Mouse (Mus musculus) limb, embryonic 10.5 days (tissue): ENCODE data around the gene Paqr8. TPM values are rescaled to one million over a fixed set of nuclear protein-coding genes. Genes with fewer than 3 reads are reported as not detected.

Experiments used
- DNase-seq: peaks from one replicate; pipeline ENCODE4 v3.0.0-alpha.2; 2017; ENCODE audit warnings: low spot score
- H3K27ac ChIP-seq: fragments of 300-500 bp; sonication (generic); 2 replicates; pipeline ENCODE4 v1.5.1; 2016; ENCODE audit warnings: mild to moderate bottlenecking
- H3K27me3 ChIP-seq: fragments of 300-500 bp; sonication (generic); 2 replicates; pipeline ENCODE4 v1.6.1; 2016; ENCODE audit warnings: low read depth, mild to moderate bottlenecking; ENCODE audit not compliant: poor library complexity, severe bottlenecking
- H3K36me3 ChIP-seq: fragments of 300-500 bp; sonication (generic); 2 replicates; pipeline ENCODE4 v1.6.1; 2016; ENCODE audit warnings: mild to moderate bottlenecking, moderate library complexity
- H3K4me1 ChIP-seq: fragments of 300-500 bp; sonication (generic); 2 replicates; pipeline ENCODE4 v1.6.1; 2016
- H3K4me3 ChIP-seq: fragments of 300-500 bp; sonication (generic); 2 replicates; pipeline ENCODE4 v1.5.1; 2016; ENCODE audit warnings: mild to moderate bottlenecking, moderate library complexity
- H3K9me3 ChIP-seq: fragments of 300-500 bp; sonication (generic); replicated peaks from 2 replicates; pipeline ENCODE4 v1.6.1; 2016; ENCODE audit warnings: mild to moderate bottlenecking
- WGBS: fragments of 180-500 bp; shearing (Covaris S2); methylation state at CpG from one replicate; pipeline ENCODE4 v1.1.7; 2016; 5-methylcytosine and 5-hydroxymethylcytosine counted together
- polyA plus RNA-seq: library from polyadenylated mRNA; unstranded; fragments of >200 nt; fragmentation: Nextera tagmentation; extraction: Ambion mirVana; gene quantifications from 2 replicates; pipeline ENCODE4 v1.2.1, GENCODE M21; 2016

The Paqr8 gene
- polyA plus RNA-seq, 1 experiment from 2014 or later, result 3.7 TPM

- H3K4me1 ChIP-seq, result peaks cover 17% of the 10 kb centered on the region
- H3K4me3 ChIP-seq, result peak overlapping the region; percentile 73
- no peaks in the 10 kb centered on the region for H3K9me3 ChIP-seq
- H3K27me3 ChIP-seq, result peaks cover 20% of the 10 kb centered on the region
- no peaks in the 10 kb centered on the region for H3K36me3 ChIP-seq
- 27% methylated on average over 16 of the region's 16 CpGs for WGBS
- no peak for DNase-seq
- peak overlapping the region; percentile 80 for H3K27ac ChIP-seq
These were observed 566 bp upstream of the Paqr8 start for GRCm38 (mm10) chr1:20889677-20890403.

DNA sequence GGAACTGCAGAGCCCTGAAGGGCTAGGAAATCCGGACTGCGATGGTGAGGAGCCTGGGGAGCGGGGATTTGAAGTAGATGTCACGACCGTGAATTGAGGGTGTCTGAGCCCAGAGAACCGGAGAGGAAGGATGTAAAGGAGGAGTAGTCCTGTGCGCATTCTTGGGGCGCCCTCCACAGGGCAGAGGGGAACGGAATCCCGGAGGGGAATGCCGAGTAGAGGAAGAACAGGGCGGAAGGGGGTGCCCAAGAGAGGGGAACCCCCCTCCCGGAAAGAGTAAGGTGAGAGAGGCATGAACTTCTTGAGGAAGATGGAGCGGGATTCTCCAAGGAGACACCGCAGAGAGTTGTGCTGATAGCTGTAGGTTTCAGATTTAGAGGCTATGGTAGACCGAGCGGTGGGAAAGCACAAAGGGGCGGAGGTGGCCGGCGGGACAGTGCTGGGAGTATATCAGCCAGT, 564 bp downstream of the Paqr8 start:
- peak overlapping the region; percentile 80 for H3K27ac ChIP-seq
- under 1% methylated on average over 20 of the region's 20 CpGs for WGBS
- DNase-seq, result peak; percentile 65
- peak overlapping the region; percentile 73 for H3K4me3 ChIP-seq
- H3K27me3 ChIP-seq, result peaks cover 20% of the 10 kb centered on the region
- H3K36me3 ChIP-seq, result no peaks in the 10 kb centered on the region
- H3K9me3 ChIP-seq, result no peaks in the 10 kb centered on the region
- H3K4me1 ChIP-seq, result peaks cover 17% of the 10 kb centered on the region

DNA sequence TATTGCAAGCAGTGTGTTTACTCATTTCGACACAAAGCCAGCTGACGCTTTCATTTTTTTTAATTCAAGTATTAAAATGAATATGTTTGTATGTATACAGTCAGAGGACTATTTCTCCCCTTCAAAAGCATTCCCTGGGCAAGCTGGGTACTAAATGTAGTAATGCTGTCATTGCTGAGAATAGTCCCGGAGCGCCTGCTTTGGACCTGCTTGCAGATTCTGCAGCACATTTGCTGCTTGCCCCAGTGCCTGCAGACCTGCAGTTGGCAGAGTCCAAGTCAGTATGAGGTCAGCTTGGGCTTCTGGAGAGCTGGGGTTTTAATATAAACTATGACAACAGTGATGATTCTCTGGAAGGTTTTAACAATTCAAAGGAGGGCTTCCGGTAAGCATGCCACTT, 2.7 kb downstream of the Paqr8 start:
- no peak overlapping the region for H3K4me3 ChIP-seq
- H3K9me3 ChIP-seq, result no peaks in the 10 kb centered on the region
- H3K27me3 ChIP-seq, result peaks cover 20% of the 10 kb centered on the region
- no peak for DNase-seq
- WGBS, result 86% methylated on average over 5 of the region's 5 CpGs
- H3K27ac ChIP-seq, result no peak overlapping the region
- H3K4me1 ChIP-seq, result peaks cover 18% of the 10 kb centered on the region
- no peaks in the 10 kb centered on the region for H3K36me3 ChIP-seq

DNA sequence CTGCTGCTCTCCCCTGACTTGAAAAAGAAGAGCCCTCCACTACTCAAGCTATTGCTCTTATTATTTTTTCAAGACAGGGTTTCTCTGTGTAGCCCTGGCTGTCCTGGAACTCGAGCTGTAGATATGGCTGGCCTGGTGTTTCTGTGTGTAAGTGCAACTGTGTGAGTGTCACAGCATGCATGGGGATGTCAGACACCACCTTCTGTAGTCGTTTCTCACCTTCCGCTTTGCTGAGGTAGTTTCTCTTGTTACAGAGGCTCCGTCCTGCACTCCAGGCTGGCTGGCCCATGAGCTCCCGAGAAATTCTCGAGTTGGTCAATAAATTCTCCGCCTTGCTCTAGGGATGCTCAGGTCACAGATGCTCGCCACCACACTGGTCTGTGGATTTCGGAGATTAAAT, 8.0 kb downstream of the Paqr8 start:
- no peak for DNase-seq
- 59% methylated on average over 9 of the region's 9 CpGs for WGBS

DNA sequence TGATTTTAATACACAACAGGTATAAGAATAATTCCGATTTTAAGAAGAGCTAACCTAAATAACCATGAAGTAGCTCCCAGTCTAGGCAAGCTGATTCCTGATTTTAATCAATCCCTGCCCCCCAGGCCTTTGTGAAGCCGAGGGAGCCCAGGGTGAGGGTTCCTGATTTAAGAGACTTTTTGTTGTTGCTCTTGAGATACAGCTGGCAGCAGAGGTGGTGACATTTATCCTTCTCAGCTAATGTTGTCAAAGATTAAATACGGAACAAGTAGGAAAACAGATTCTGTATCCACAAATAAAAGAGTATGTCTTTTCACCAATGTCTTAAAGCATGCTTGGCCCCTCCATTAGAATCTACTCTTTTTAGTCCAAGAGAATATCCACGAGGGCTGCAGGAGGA, 9.9 kb downstream of the Paqr8 start:
- H3K27ac ChIP-seq, result no peak overlapping the region
- WGBS, result 68% methylated on average over 4 of the region's 4 CpGs
- H3K9me3 ChIP-seq, result no peaks in the 10 kb centered on the region
- no peak overlapping the region for H3K4me3 ChIP-seq
- DNase-seq, result no peak
- H3K4me1 ChIP-seq, result peaks cover 8% of the 10 kb centered on the region; the same call in 1 of the 2 replicates
- H3K36me3 ChIP-seq, result no peaks in the 10 kb centered on the region
- H3K27me3 ChIP-seq, result no peaks in the 10 kb centered on the region

More for the DNA sequence above, 8.0 kb downstream of the Paqr8 start:
- Histone ChIP-seq H3K9me3 (no peaks in the 10 kb centered on the region), H3K27ac (no peak overlapping the region), H3K4me1 (peaks cover 8% of the 10 kb centered on the region; the same call in 1 of the 2 replicates), H3K4me3 (no peak overlapping the region), H3K36me3 (no peaks in the 10 kb centered on the region), H3K27me3 (no peaks in the 10 kb centered on the region)

DNA sequence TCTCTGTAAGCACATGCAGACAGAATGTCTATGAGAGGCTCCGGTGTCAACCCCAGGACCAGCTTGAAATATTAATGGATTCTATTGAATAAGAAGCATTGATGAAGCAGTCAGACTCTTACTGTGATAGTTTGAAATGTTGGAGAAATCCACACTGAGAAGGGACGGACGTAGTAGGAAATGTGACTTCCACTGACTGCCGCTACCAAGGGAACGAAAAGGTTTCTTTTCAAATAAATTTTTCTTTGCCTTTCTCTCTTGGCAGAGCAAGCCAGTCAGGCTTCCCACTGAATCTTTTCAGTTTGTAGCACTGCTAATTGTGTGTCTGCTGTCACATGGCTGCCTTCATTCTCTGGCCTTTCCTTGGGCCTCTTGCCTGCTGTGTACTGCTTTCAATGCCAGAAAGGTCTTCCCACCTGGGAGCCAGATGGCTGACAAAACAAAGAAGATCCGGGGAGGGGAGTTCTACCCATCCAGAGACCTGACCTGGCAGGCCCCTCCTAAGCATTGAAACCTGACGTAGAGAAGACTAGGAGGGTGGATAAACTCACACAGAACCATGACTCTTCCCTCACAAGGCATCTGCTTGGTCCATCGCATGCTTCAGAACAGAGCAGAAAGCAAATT, 15.2 kb downstream of the Paqr8 start:
- no peak overlapping the region for H3K27ac ChIP-seq
- no peak overlapping the region for H3K4me3 ChIP-seq
- DNase-seq, result no peak
- no peaks in the 10 kb centered on the region for H3K27me3 ChIP-seq
- H3K9me3 ChIP-seq, result no peaks in the 10 kb centered on the region
- H3K4me1 ChIP-seq, result no peaks in the 10 kb centered on the region
- H3K36me3 ChIP-seq, result no peaks in the 10 kb centered on the region
- 93% methylated on average over 8 of the region's 8 CpGs for WGBS

DNA sequence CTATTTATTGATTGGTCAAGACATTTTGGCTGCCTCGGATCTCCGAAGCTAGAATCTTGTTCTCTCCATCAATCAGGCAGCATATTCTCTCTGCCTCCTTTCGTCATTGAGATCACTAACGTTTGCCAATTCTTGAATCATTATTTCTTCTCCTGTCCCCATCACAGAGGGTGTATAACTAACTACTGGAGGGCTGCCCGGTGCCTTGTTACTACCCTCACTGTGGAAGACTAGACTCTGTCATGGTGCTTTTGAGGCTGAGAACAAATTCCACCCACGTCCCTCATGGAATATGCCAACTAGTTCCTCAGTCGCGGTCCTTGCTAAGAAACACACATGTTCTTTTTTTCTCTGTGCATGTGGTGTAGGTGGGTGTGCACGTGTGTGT, 15.7 kb downstream of the Paqr8 start:
- 91% methylated on average over 9 of the region's 9 CpGs for WGBS
- H3K4me3 ChIP-seq, result no peak overlapping the region
- DNase-seq, result no peak
- no peak overlapping the region for H3K27ac ChIP-seq
- H3K9me3 ChIP-seq, result no peaks in the 10 kb centered on the region
- H3K36me3 ChIP-seq, result no peaks in the 10 kb centered on the region
- no peaks in the 10 kb centered on the region for H3K4me1 ChIP-seq
- H3K27me3 ChIP-seq, result no peaks in the 10 kb centered on the region

DNA sequence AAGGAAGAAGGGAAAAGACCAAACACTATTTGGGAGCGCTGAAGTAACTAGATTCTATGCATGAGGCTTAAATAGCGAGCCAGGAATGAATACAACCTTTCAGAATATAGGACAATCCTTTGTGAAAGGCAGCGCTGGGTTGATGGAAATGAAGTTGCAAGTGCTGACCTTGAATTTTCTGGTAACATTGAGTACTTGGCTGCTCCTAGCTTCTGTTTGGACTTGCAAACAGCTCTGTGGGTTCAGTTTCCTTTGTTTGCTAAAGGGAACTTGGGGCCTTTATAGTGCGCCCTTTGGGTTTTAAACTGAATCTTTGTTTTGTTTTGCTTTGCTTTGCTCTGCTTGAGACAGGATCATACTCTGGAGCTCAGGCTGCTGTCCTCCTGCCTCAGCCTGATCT, 18.1 kb downstream of the Paqr8 start:
- Histone ChIP-seq H3K9me3 (no peaks in the 10 kb centered on the region), H3K4me3 (no peak overlapping the region), H3K4me1 (no peaks in the 10 kb centered on the region), H3K27me3 (no peaks in the 10 kb centered on the region), H3K27ac (no peak overlapping the region), H3K36me3 (no peaks in the 10 kb centered on the region)
- DNase-seq, result no peak
- 58% methylated on average over 4 of the region's 4 CpGs for WGBS

DNA sequence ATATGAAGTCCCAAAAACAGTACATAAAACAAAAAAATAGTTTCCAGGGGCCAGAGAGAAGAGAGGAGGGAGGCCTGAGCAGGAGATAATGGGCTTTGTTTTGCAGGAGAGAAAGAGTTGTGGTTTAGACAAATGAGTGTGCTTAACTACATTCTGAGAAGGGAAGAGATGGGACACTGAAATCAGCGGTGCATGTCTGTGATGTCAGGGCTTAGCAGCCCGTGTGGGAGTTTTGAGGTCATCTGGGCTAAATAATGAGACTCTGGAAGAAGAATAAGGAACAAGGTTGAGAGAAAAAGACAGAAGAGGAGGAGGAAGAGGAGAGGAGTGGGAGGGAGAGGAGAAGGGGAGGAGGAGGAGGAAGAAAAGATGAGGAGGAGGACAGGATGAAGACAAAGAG, 21.7 kb downstream of the Paqr8 start:
- no peak overlapping the region for H3K27ac ChIP-seq
- 63% methylated on average over 2 of the region's 2 CpGs for WGBS

GRCm38 (mm10) chr1:20912527-20913171, 22.2 kb downstream of the Paqr8 start:
- H3K9me3 ChIP-seq, result no peaks in the 10 kb centered on the region
- H3K36me3 ChIP-seq, result no peaks in the 10 kb centered on the region
- no peak overlapping the region for H3K4me3 ChIP-seq
- no peaks in the 10 kb centered on the region for H3K4me1 ChIP-seq
- 72% methylated on average over 13 of the region's 13 CpGs for WGBS
- H3K27me3 ChIP-seq, result no peaks in the 10 kb centered on the region
- H3K27ac ChIP-seq, result no peak overlapping the region
- no peak for DNase-seq

More for the DNA sequence above, 21.7 kb downstream of the Paqr8 start:
- Histone ChIP-seq H3K4me1 (no peaks in the 10 kb centered on the region), H3K27me3 (no peaks in the 10 kb centered on the region), H3K36me3 (no peaks in the 10 kb centered on the region), H3K9me3 (no peaks in the 10 kb centered on the region), H3K4me3 (no peak overlapping the region)
- DNase-seq, result no peak

GRCm38 (mm10) chr1:20914769-20915168, 24.4 kb downstream of the Paqr8 start:
- Histone ChIP-seq H3K27ac (no peak overlapping the region), H3K4me3 (no peak overlapping the region), H3K27me3 (no peaks in the 10 kb centered on the region), H3K4me1 (no peaks in the 10 kb centered on the region), H3K9me3 (no peaks in the 10 kb centered on the region), H3K36me3 (no peaks in the 10 kb centered on the region)
- WGBS, result 89% methylated on average over 3 of the region's 3 CpGs
- DNase-seq, result no peak

GRCm38 (mm10) chr1:20915608-20916007, 25.2 kb downstream of the Paqr8 start:
- Histone ChIP-seq H3K4me3 (no peak overlapping the region), H3K27me3 (no peaks in the 10 kb centered on the region), H3K27ac (no peak overlapping the region), H3K36me3 (no peaks in the 10 kb centered on the region), H3K9me3 (no peaks in the 10 kb centered on the region), H3K4me1 (no peaks in the 10 kb centered on the region)
- no peak for DNase-seq
- 88% methylated on average over 5 of the region's 5 CpGs for WGBS

DNA sequence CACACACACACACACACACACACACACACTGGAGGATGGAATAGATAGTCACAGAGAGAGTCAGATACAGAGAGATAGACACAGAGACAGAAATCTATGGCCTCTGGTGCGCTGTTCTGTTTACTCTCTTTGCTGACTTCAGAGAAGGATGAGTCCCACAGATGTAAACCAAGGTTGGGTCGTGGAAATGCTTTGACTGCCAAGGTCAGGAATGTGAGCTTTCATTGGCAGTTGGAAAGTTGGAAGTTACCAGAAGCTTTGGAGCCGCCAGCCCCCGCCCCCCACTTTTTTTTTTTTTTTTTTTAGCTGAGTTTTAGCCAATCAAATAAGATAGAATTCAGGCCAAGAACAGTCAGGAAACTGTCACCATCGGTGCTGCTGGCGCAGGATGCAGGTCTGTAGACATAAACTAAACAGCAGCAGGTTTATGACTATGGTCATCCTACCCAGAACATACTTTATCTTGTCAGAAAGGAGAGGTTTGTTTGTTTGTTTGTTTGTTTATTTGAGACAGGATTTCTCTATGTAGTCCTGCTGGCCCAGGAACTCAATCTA, 27.2 kb downstream of the Paqr8 start:
- WGBS, result 84% methylated on average over 6 of the region's 6 CpGs
- Histone ChIP-seq H3K27me3 (no peaks in the 10 kb centered on the region), H3K4me3 (no peak overlapping the region), H3K36me3 (no peaks in the 10 kb centered on the region), H3K9me3 (no peaks in the 10 kb centered on the region), H3K4me1 (no peaks in the 10 kb centered on the region), H3K27ac (no peak overlapping the region)
- no peak for DNase-seq
